Mouse (Mus musculus) testis, postnatal 14 days (tissue): ENCODE results near the gene Tmem132e.
A peak's percentile ranks its signal among the peaks of the same experiment; 100 is the strongest.

Source experiments
- DNase-seq: peaks from one replicate; pipeline ENCODE4 v3.0.0; 2021; ENCODE audit warnings: low spot score

The Tmem132e gene

GRCm38 (mm10) chr11:82388371-82389313 is at the start of gene Tmem132e:
Gene Tmem132e, plus strand, starts transcription at chr11:82388900.
- peak; percentile 17 for DNase-seq

- DNase-seq, result no peak
Measured at GRCm38 (mm10) chr11:82339921-82340401, 48.7 kb upstream of the Tmem132e start.

GRCm38 (mm10) chr11:82340416-82340815 is 48.3 kb upstream of the Tmem132e start:
- DNase-seq, result no peak

- no peak for DNase-seq
Measured at GRCm38 (mm10) chr11:82340900-82341299, 47.8 kb upstream of the Tmem132e start.

GRCm38 (mm10) chr11:82351039-82351438 is 37.7 kb upstream of the Tmem132e start:
- no peak for DNase-seq

GRCm38 (mm10) chr11:82370151-82370550 is 18.5 kb upstream of the Tmem132e start:
- DNase-seq, result no peak

- DNase-seq, result no peak
Measured at GRCm38 (mm10) chr11:82371577-82371976, 17.1 kb upstream of the Tmem132e start.

- DNase-seq, result no peak
Measured at GRCm38 (mm10) chr11:82380606-82381202, 8.0 kb upstream of the Tmem132e start.

- peak; percentile 36 for DNase-seq
Measured at GRCm38 (mm10) chr11:82386970-82387540, 1.6 kb upstream of the Tmem132e start.

GRCm38 (mm10) chr11:82387711-82388341 is 874 bp upstream of the Tmem132e start:
- DNase-seq, result no peak

GRCm38 (mm10) chr11:82389396-82390291 is 944 bp downstream of the Tmem132e start:
- DNase-seq, result no peak

GRCm38 (mm10) chr11:82392341-82392740 is 3.6 kb downstream of the Tmem132e start:
- DNase-seq, result no peak

- DNase-seq, result peak; percentile 29
Measured at GRCm38 (mm10) chr11:82399621-82400020, 10.9 kb downstream of the Tmem132e start.

GRCm38 (mm10) chr11:82405641-82406040 is 16.9 kb downstream of the Tmem132e start:
- DNase-seq, result no peak

GRCm38 (mm10) chr11:82406358-82407221 is 17.9 kb downstream of the Tmem132e start:
- DNase-seq, result no peak

- no peak for DNase-seq
Measured at GRCm38 (mm10) chr11:82412496-82412895, 23.8 kb downstream of the Tmem132e start.

- no peak for DNase-seq
Measured at GRCm38 (mm10) chr11:82418337-82419041, 29.8 kb downstream of the Tmem132e start.

- no peak for DNase-seq
Measured at GRCm38 (mm10) chr11:82421909-82422308, 33.2 kb downstream of the Tmem132e start.

GRCm38 (mm10) chr11:82423521-82423920 is 34.8 kb downstream of the Tmem132e start:
- DNase-seq, result no peak

GRCm38 (mm10) chr11:82428801-82429200 is 40.1 kb downstream of the Tmem132e start:
- DNase-seq, result no peak
